Mouse (Mus musculus): Measurements from ENCODE around the gene Cdyl. TPM values are rescaled to one million over a fixed set of nuclear protein-coding genes. Genes with fewer than 3 reads are reported as not detected.

Cdyl gene
- total RNA-seq, 2 experiments from 2014 or later: 15.0 to 18.4 TPM

- intact Hi-C loops (cut with DNase I): no loop called here
- DNase-seq (ENCODE audit: low spot score in 2 of 2): peak in 1 of 2 experiments; percentile 7
Observed at GRCm38 (mm10) chr13:35786726-35787399, 127.2 kb downstream of the Cdyl start.

GRCm38 (mm10) chr13:35789577-35789976 is 129.9 kb downstream of the Cdyl start:
- no peak for DNase-seq (ENCODE audit: low spot score in 2 of 2)
- intact Hi-C loops (cut with DNase I): no loop called here

- intact Hi-C loops (cut with DNase I): no loop called here
- DNase-seq (ENCODE audit: low spot score in 2 of 2): no peak
Observed at GRCm38 (mm10) chr13:35790431-35790830, 130.8 kb downstream of the Cdyl start.

- intact Hi-C loops (cut with DNase I): no loop called here
- DNase-seq (ENCODE audit: low spot score in 2 of 2): no peak
Observed at GRCm38 (mm10) chr13:35794309-35794708, 134.7 kb downstream of the Cdyl start.

- intact Hi-C loops (cut with DNase I): no loop called here
- DNase-seq (ENCODE audit: low spot score in 2 of 2): no peak
Observed at GRCm38 (mm10) chr13:35794774-35795173, 135.1 kb downstream of the Cdyl start.

- intact Hi-C loops (cut with DNase I): no loop called here
- DNase-seq (ENCODE audit: low spot score in 2 of 2): no peak
Observed at GRCm38 (mm10) chr13:35795887-35796286, 136.3 kb downstream of the Cdyl start.

GRCm38 (mm10) chr13:35796352-35796751 is 136.7 kb downstream of the Cdyl start:
- no peak for DNase-seq (ENCODE audit: low spot score in 2 of 2)
- intact Hi-C loops (cut with DNase I): no loop called here

- intact Hi-C loops (cut with DNase I): no loop called here
- no peak for DNase-seq (ENCODE audit: low spot score in 2 of 2)
Observed at GRCm38 (mm10) chr13:35797811-35798522, 138.3 kb downstream of the Cdyl start.

- DNase-seq (ENCODE audit: low spot score in 2 of 2): peak; percentile 22 to 61
- intact Hi-C loops (cut with DNase I): no loop called here
Observed at GRCm38 (mm10) chr13:35798645-35799044, 139.0 kb downstream of the Cdyl start.

GRCm38 (mm10) chr13:35800270-35800669 is 140.6 kb downstream of the Cdyl start:
- DNase-seq (ENCODE audit: low spot score in 2 of 2): no peak
- intact Hi-C loops (cut with DNase I): no loop called here

- intact Hi-C loops (cut with DNase I): no loop called here
- peak in 1 of 2 experiments; percentile 17 for DNase-seq (ENCODE audit: low spot score in 2 of 2)
Observed at GRCm38 (mm10) chr13:35805727-35806126, 146.1 kb downstream of the Cdyl start.

- DNase-seq (ENCODE audit: low spot score in 2 of 2): no peak
- intact Hi-C loops (cut with DNase I): no loop called here
Observed at GRCm38 (mm10) chr13:35806165-35806564, 146.5 kb downstream of the Cdyl start.

GRCm38 (mm10) chr13:35807016-35807415 is 147.4 kb downstream of the Cdyl start:
- intact Hi-C loops (cut with DNase I): no loop called here
- peak in 1 of 2 experiments; percentile 15 for DNase-seq (ENCODE audit: low spot score in 2 of 2)

- DNase-seq (ENCODE audit: low spot score in 2 of 2): no peak
- intact Hi-C loops (cut with DNase I): no loop called here
Observed at GRCm38 (mm10) chr13:35807525-35807924, 147.9 kb downstream of the Cdyl start.

GRCm38 (mm10) chr13:35807940-35808339 is 148.3 kb downstream of the Cdyl start:
- no peak for DNase-seq (ENCODE audit: low spot score in 2 of 2)
- intact Hi-C loops (cut with DNase I): no loop called here

- intact Hi-C loops (cut with DNase I): no loop called here
- no peak for DNase-seq (ENCODE audit: low spot score in 2 of 2)
Observed at GRCm38 (mm10) chr13:35809252-35810159, 149.9 kb downstream of the Cdyl start.

- no peak for DNase-seq (ENCODE audit: low spot score in 2 of 2)
- intact Hi-C loops (cut with DNase I): no loop called here
Observed at GRCm38 (mm10) chr13:35810160-35810537, 150.5 kb downstream of the Cdyl start.

- DNase-seq (ENCODE audit: low spot score in 2 of 2): no peak
- intact Hi-C loops (cut with DNase I): no loop called here
Observed at GRCm38 (mm10) chr13:35811361-35812190, 151.9 kb downstream of the Cdyl start.

- no peak for DNase-seq (ENCODE audit: low spot score in 2 of 2)
- intact Hi-C loops (cut with DNase I): no loop called here
Observed at GRCm38 (mm10) chr13:35812191-35812440, 152.5 kb downstream of the Cdyl start.

All from left cerebral cortex, postnatal 14 days (tissue).